Mouse (Mus musculus): ENCODE measurements at regions not wholly inside any gene's neighbourhood (a gene's known extent, or its start where the extent isn't known, plus 50 kb on each side); places are given as distances from the start of the nearest gene placed in this dataset.

DNA sequence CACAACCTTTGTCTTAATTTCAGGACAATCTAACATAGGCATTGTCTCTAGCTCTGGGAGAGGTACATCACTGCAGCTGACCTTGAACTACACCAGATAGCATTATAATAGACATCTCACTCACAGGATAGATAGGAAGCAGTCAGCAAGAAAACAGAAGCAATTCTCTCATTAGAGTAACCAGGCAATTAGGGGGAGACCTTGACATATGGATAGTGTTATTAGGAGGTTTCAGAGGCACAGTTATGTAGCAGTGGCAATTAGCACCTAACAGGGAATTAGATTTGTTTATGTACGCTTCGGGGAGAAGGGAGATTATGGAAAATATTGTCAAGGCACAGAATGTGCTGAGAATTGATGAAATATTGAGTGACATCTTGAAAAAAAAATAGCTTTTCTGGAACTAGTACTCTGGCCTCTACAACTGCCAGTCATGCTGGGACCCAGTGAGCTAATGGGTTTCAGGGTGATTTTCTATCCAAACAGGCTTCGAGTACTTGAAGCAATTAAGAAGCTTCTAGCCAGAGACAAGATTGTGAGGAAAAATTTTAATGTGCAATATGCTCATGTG is 216.8 kb upstream of the Aco1 start:
- DNase-seq, result no peak

- DNase-seq, result no peak
These were observed 216.3 kb upstream of the Aco1 start for GRCm38 (mm10) chr4:39926594-39926993.

DNA sequence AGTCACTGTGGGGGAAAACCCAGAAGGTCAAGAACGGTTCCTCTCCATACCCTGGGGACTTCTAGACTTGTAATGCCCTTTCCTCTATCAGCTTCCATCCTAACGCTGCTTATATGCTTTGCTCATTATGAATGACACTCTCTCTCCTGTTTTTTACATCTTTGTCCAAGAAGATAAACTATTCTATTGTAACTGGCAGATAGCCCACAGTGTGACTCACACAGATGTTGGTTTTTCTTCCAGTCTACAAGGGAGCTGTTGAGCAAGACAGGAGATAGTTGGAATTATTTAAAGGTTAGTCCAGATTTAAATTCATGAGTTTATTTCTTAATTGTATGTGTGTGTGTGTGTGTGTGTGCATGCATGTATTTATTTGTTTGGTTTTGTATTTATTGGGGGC is 214.4 kb upstream of the Aco1 start:
- DNase-seq, result peak; percentile 16

DNA sequence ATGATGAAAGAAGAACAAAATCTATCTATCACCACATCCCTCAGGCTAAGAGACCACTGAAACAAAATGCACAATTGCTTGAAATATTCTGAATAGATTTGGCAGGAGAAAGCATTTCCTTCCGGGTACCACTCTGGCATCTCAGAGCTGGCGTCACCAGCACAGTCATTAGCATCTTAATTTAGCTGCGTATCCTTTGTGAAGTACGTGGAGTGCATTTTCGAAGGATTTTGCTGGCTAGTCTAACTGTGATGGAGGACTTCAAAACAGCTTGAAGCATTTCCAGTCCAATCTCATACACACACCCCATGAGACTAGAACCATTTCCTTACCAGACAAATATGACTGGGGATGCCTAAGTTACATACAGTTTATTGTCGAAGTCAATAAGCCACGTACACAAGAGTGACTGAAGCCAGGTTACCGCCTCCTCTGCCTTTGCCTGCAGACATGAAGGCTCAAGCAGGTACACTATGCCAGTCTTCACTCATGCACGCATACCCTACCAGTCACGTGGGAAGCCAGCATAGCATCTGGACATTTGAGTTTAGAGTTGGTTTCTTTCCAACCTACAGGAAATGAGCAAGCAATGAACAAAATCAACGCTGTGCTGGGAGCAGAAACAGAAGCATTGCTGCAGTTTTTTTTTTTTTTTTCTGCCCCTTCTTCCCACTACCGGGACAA is 208.7 kb upstream of the Aco1 start:
- DNase-seq, result no peak

- DNase-seq, result no peak
These were observed 184.2 kb upstream of the Aco1 start for GRCm38 (mm10) chr4:39958687-39959086.

DNA sequence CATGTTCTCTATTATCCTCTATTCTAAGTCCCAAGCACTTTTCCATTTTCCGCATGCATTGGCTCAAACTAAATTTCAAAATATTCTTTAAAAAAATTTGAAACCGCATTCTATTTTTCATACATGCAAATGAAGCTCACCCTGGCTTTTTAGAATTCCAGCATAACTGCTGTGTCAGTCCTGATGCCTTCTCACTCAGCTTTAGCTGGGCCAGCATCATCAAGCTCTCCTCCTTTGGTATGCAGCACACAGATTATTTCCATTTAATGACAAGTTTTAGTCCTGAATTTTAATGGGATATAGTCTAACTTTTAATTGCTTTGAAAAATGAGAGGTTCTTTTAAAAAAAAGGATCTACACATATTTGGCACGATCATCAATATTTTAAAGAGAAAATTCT is 174.9 kb upstream of the Aco1 start:
- no peak for DNase-seq

DNA sequence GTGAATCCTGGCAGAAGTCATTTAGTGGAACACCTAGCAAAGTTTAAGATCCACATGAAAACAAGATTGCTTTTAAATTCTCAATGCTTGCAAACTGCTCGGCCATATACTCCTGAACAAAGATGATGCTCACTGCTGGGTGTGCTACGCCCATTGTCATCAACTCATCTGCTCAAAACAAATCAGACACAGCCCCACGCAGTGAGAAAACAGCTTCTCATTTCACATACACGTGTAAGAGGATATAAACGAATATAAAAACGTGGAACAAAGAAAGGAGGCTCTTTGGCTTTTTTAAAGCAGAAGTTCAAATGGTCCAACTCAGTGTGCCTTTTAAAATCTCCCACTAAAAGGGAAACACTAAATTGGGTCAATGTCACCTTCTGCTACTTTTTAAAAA is 151.5 kb upstream of the Aco1 start:
- DNase-seq, result no peak

GRCm38 (mm10) chr4:39991851-39992250 is 151.0 kb upstream of the Aco1 start:
- no peak for DNase-seq

GRCm38 (mm10) chr4:39998771-39999422 is 144.0 kb upstream of the Aco1 start:
- DNase-seq, result no peak

- peak; percentile 67 for DNase-seq
These were observed 128.2 kb upstream of the Aco1 start for GRCm38 (mm10) chr4:40014666-40015065.

- DNase-seq, result no peak
These were observed 126.0 kb upstream of the Aco1 start for GRCm38 (mm10) chr4:40016856-40017255.

- no peak for DNase-seq
These were observed 124.7 kb upstream of the Aco1 start for GRCm38 (mm10) chr4:40018208-40018607.

DNA sequence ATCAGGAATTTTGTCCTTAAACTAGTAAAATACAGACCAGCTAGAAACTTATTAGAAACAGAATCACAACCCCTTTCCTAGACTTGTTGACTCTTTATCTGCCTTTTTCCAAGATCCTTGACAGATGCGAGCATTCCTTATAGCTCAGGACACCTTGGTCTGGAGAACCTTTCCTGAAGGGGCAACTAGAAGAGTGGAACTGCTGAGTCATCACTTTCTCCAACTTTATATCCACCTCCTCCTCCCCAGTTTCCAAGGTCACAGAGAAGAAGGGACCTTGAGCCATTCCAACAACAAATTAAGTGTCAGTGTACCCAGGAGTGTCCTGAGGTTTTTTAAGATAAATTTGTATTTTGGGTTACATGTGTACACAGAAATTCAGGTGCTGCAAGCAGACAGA is 111.5 kb upstream of the Aco1 start:
- no peak for DNase-seq

DNA sequence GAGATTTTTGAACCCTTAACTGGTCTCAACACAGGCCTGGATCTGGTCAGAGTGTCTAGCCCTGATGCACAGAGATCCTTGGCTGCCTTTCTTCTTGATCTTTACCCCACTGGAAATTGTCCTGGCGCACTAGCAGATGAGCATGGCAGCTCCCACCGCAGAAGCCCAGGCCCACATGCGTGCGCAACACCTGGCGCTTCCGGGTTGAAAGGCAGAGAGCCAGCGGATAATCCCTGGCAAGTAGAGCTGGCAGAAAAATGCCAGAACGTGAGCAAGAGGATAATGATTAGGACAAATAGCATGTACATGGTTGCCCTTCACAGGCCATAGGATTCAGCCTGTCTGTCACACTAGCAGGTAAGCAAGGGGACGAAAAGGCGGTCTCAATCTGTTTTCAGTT is 95.0 kb upstream of the Aco1 start:
- no peak for DNase-seq

- DNase-seq, result no peak
These were observed 93.8 kb upstream of the Aco1 start for GRCm38 (mm10) chr4:40049086-40049485.

GRCm38 (mm10) chr4:40051848-40052247 is 91.0 kb upstream of the Aco1 start:
- no peak for DNase-seq

GRCm38 (mm10) chr4:40053391-40053790 is 89.5 kb upstream of the Aco1 start:
- DNase-seq, result no peak

DNA sequence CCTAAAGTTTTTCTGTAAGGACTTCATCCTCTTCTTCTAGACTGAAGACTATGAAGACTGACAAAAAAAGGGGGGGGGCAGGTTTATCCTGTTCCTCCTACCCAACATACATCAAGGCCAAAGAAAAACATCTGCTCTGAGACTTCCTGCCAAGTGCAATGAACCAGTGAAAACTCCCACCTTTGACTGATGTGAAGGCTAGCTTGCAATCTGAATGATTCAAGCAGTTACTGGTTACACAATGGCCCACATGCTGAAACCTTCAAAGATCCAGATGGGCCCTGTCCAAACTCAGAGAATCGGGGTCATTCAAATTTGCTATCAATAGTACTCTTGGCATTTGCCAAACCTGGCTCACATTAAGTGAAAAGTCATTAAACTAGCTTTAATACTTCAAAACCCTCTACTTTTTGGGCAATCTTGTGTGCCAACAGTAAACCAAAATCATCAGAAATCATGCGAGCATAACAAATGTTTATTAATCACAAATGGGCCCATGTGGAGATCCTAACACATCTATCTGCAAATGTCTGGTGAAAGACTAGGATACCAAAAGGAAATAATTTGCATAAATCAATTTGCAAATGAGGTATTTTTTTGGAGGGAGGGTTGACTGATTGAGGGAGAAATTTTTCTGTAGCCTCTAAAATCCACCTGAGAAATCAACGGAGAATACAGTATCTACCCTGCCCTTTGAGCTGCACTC is 79.0 kb upstream of the Aco1 start:
- peak; percentile 28 for DNase-seq

- DNase-seq, result no peak
These were observed 78.4 kb upstream of the Aco1 start for GRCm38 (mm10) chr4:40064457-40064836.

GRCm38 (mm10) chr4:40070959-40071634 is 71.8 kb upstream of the Aco1 start:
- no peak for DNase-seq

DNA sequence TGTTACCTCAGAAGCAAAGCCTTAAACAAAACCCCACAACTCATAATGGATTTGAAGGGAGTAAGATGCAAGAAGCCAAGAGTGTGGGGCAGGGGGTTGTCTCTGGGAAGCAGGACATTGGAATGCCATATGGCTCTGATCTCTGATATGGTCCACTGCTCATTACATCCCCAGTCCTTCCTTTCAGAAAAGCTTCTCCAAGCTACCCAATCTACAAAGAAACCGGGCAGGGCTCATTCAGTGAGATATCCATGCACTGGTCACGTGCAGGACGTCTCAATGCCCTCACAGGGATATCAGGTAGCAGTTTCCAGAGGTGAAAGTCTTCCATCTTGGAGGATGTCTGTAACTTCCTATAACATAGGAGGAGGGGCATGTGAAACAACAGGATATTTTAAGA is 61.8 kb upstream of the Aco1 start:
- no peak for DNase-seq

DNA sequence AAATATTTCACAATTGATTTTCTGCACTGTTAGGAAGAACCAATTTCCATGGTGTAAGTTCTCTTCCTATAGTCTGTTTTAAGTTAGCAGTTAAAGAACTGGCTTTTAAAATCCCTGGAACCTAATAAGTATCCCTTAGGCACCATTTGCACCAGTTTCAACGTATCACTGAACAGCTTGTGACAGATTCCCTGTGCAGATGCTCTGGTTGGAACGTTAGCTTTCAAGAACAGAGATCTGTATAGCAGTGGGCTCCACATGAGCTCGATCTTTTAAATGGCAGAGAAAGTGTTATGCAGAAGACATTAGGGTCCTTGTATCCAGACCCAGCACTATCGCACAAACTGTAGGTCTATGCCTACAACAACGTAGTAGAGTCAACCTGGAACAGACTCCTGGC is 52.6 kb upstream of the Aco1 start:
- no peak for DNase-seq
